Mouse (Mus musculus): Measurements from ENCODE around the gene Scn8a. TPM values are rescaled to one million over a fixed set of nuclear protein-coding genes. Genes with fewer than 3 reads are reported as not detected.

The Scn8a gene
- polyA plus RNA-seq, 1 experiment = 0.20 TPM

DNA sequence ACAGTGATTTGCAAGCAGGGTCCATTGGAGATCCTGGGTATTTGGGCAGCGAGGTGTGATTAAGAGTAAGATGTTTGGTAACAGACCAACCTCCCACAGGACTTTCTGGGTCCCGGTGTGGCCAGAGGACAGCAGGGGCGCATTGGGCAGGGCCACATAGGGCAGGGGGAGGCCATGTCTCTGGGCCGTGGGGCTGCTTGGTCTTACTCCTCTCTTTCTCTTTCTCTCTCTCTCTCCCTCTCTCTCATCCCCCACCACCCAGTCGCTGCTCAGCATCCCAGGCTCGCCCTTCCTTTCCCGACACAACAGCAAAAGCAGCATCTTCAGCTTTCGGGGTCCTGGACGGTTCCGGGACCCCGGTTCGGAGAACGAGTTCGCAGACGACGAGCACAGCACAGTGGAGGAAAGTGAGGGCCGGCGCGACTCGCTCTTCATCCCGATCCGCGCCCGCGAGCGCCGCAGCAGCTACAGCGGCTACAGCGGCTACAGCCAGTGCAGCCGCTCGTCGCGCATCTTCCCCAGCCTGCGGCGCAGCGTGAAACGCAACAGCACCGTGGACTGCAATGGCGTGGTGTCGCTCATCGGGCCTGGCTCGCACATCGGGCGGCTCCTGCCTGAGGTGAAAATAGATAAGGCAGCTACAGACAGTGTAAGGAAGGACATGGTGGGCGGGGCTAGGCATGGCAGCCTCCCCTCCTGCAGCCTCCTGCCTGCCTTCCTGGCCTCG, 113.9 kb downstream of the Scn8a start:
- Histone ChIP-seq H3K27ac (ENCODE audit: control insufficient read depth, insufficient read depth, low read length) (no peak overlapping the region), H3K4me3 (ENCODE audit: control insufficient read depth, insufficient read depth, low read length) (peak overlapping the region; percentile 3), H3K27me3 (ENCODE audit: control insufficient read depth, insufficient read depth, low read length) (peaks cover 8% of the 10 kb centered on the region; the same call in 1 of the 2 replicates), H3K36me3 (ENCODE audit: control insufficient read depth, insufficient read depth, low read length) (no peaks in the 10 kb centered on the region), H3K4me1 (replicated peaks; ENCODE audit: control insufficient read depth, insufficient read depth, low read length) (peaks cover 6% of the 10 kb centered on the region; the same call in 1 of the 2 replicates)
- TF ChIP-seq POLR2A (IDR thresholded peaks at IDR 0.05; ENCODE audit: control insufficient read depth, extremely low read depth, insufficient read depth, low read length, poor library complexity) = no peak
- no peak for TF ChIP-seq CTCF (IDR thresholded peaks at IDR 0.05; ENCODE audit: borderline replicate concordance, control insufficient read depth, extremely low read depth, insufficient read depth, low read length, poor library complexity)
- WGBS = 3% methylated on average over 46 of the region's 46 CpGs
- peak; percentile 8 for DNase-seq

DNA sequence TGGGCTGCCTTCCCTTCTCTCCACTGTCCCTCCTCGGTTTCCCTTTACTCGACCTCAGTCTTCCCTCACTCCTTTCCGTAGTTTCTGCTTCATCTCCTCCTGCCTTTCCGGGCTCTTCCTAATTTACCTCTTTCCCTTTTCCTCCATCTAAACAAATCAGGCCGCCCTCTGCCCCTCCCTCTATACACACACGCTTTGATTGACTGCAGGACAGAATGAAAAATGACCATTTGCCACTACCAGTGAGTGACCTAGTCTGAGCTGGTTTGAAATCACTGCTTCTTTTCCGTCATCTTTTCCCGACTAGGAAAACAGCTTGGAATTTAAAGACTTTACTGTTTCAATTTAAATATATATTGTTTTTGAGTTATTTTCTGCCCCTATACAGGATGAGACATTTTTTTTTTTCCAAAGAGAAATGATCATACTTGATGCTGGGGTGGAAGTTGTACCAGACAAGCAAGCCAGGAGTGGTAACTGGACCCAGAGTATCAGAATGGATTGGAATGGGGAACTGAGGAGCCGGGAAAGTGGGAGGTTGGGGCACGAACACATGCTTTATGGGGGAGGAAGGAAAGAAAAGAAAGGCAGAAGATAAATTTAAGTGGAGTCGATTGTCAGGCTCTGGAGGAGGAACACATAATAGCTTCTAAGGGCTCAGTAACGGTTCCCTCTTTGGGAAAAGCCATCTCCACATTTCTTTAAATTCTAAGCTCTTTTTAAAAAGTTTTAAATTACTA, 114.7 kb downstream of the Scn8a start:
- Histone ChIP-seq H3K4me1 (replicated peaks; ENCODE audit: control insufficient read depth, insufficient read depth, low read length) (peaks cover 6% of the 10 kb centered on the region; the same call in 1 of the 2 replicates), H3K27me3 (ENCODE audit: control insufficient read depth, insufficient read depth, low read length) (peaks cover 8% of the 10 kb centered on the region; the same call in 1 of the 2 replicates), H3K27ac (ENCODE audit: control insufficient read depth, insufficient read depth, low read length) (no peak overlapping the region), H3K36me3 (ENCODE audit: control insufficient read depth, insufficient read depth, low read length) (no peaks in the 10 kb centered on the region), H3K4me3 (ENCODE audit: control insufficient read depth, insufficient read depth, low read length) (0 out of 2 replicates have a peak overlapping the region, but pooled peaks have one; percentile 3)
- DNase-seq = no peak
- WGBS = 17% methylated on average over 12 of the region's 12 CpGs
- TF ChIP-seq CTCF (IDR thresholded peaks at IDR 0.05; ENCODE audit: borderline replicate concordance, control insufficient read depth, extremely low read depth, insufficient read depth, low read length, poor library complexity) = no peak
- TF ChIP-seq POLR2A (IDR thresholded peaks at IDR 0.05; ENCODE audit: control insufficient read depth, extremely low read depth, insufficient read depth, low read length, poor library complexity) = no peak

DNA sequence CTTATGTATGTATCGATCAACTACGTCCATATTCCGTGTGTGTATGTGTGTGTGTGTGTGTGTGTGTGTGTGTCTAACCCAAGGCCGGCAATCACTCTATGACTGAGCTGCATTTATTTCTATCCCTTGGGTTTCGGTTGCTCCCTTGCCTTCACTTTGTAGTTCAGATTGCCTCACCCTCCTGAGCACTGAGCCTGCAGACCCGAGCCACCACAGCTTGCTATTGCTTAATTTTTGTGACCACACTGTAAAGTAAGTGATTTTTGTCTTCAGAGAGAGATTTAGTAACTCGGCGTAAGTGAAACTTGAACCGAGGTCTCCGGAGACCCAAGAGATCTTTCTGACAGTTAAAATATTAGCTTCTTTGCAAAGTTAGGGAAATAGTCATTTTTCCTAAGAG, 116.8 kb downstream of the Scn8a start:
- no peak for DNase-seq

DNA sequence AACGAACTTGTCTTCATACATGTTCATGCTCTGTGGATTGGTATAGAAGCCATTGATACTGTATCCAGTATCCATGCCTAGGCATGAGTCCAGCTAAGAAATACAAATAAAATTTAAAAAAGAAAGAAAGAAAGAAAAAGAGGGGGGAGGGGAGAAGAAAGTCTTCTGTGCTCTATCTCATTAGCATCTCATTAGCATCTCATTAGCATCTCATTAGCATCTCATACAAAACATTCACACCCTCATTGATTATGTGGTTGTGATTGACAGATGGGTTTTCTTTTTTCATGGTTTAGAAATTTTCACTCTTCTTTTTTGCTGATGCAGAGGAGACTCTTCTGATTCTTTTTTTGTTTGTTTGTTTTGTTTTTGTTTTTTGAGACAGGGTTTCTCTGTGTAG, 117.4 kb downstream of the Scn8a start:
- Histone ChIP-seq H3K27me3 (ENCODE audit: control insufficient read depth, insufficient read depth, low read length) (peaks cover 8% of the 10 kb centered on the region; the same call in 1 of the 2 replicates), H3K27ac (ENCODE audit: control insufficient read depth, insufficient read depth, low read length) (no peak overlapping the region), H3K36me3 (ENCODE audit: control insufficient read depth, insufficient read depth, low read length) (no peaks in the 10 kb centered on the region), H3K4me3 (ENCODE audit: control insufficient read depth, insufficient read depth, low read length) (no peak overlapping the region), H3K4me1 (replicated peaks; ENCODE audit: control insufficient read depth, insufficient read depth, low read length) (peaks cover 6% of the 10 kb centered on the region; the same call in 1 of the 2 replicates)
- TF ChIP-seq CTCF (IDR thresholded peaks at IDR 0.05; ENCODE audit: borderline replicate concordance, control insufficient read depth, extremely low read depth, insufficient read depth, low read length, poor library complexity) (no peak), POLR2A (IDR thresholded peaks at IDR 0.05; ENCODE audit: control insufficient read depth, extremely low read depth, insufficient read depth, low read length, poor library complexity) (no peak)
- WGBS = 91% methylated on average over 1 of the region's 1 CpGs
- DNase-seq = no peak

More for the DNA sequence above, 116.8 kb downstream of the Scn8a start:
- Histone ChIP-seq H3K4me3 (ENCODE audit: control insufficient read depth, insufficient read depth, low read length) (no peak overlapping the region), H3K4me1 (replicated peaks; ENCODE audit: control insufficient read depth, insufficient read depth, low read length) (peaks cover 6% of the 10 kb centered on the region; the same call in 1 of the 2 replicates), H3K27me3 (ENCODE audit: control insufficient read depth, insufficient read depth, low read length) (peaks cover 8% of the 10 kb centered on the region; the same call in 1 of the 2 replicates), H3K27ac (ENCODE audit: control insufficient read depth, insufficient read depth, low read length) (no peak overlapping the region), H3K36me3 (ENCODE audit: control insufficient read depth, insufficient read depth, low read length) (no peaks in the 10 kb centered on the region)
- WGBS = 87% methylated on average over 10 of the region's 10 CpGs
- TF ChIP-seq CTCF (IDR thresholded peaks at IDR 0.05; ENCODE audit: borderline replicate concordance, control insufficient read depth, extremely low read depth, insufficient read depth, low read length, poor library complexity) (no peak), POLR2A (IDR thresholded peaks at IDR 0.05; ENCODE audit: control insufficient read depth, extremely low read depth, insufficient read depth, low read length, poor library complexity) (no peak)

DNA sequence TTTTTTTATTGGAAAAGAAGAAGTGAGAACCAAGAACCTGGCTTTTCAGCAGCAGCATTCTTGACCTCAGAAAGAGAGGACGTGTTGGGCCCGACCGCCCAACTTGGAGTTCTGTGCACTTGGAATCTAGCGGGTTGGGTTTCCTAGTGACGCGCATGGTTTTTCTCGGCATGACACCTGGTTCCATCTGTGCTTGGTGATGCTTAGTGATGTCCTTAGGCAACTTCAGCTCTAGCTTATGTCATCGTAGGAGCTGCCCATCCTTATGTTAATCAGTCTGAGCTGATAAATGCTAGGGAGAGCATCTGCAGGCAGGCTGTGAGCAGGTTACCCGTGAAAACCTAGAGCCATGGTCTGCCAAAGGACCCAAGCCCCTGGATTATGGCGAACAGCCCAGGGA, 120.6 kb downstream of the Scn8a start:
- Histone ChIP-seq H3K27me3 (ENCODE audit: control insufficient read depth, insufficient read depth, low read length) (no peaks in the 10 kb centered on the region; the same call in 1 of the 2 replicates), H3K27ac (ENCODE audit: control insufficient read depth, insufficient read depth, low read length) (no peak overlapping the region), H3K4me3 (ENCODE audit: control insufficient read depth, insufficient read depth, low read length) (no peak overlapping the region), H3K4me1 (replicated peaks; ENCODE audit: control insufficient read depth, insufficient read depth, low read length) (no peaks in the 10 kb centered on the region), H3K36me3 (ENCODE audit: control insufficient read depth, insufficient read depth, low read length) (no peaks in the 10 kb centered on the region)
- TF ChIP-seq CTCF (IDR thresholded peaks at IDR 0.05; ENCODE audit: borderline replicate concordance, control insufficient read depth, extremely low read depth, insufficient read depth, low read length, poor library complexity) = no peak
- TF ChIP-seq POLR2A (IDR thresholded peaks at IDR 0.05; ENCODE audit: control insufficient read depth, extremely low read depth, insufficient read depth, low read length, poor library complexity) = no peak
- no peak for DNase-seq
- 94% methylated on average over 10 of the region's 10 CpGs for WGBS

DNA sequence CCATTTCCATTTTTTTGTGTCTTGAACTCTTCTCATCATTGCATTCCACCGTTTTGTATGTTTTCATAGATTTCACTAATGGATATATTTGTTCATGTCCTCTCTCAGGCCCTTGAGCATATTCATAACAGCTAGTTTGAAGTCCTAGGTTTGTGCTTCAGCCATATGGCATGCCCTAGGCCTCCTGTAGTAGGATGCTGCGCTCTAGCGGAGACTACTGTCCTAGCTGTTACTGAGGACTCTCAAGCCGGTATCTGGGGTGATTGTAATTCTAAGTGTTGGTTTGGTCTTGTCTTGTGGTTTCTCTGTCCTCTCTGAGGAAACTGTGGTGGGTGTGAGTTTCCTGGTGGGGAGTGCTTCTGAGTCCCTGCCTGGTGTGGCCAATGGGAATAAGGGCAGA, 127.4 kb downstream of the Scn8a start:
- WGBS = 17% methylated on average over 4 of the region's 4 CpGs
- Histone ChIP-seq H3K4me1 (replicated peaks; ENCODE audit: control insufficient read depth, insufficient read depth, low read length) (no peaks in the 10 kb centered on the region), H3K4me3 (ENCODE audit: control insufficient read depth, insufficient read depth, low read length) (no peak overlapping the region), H3K27me3 (ENCODE audit: control insufficient read depth, insufficient read depth, low read length) (no peaks in the 10 kb centered on the region; the same call in 1 of the 2 replicates), H3K27ac (ENCODE audit: control insufficient read depth, insufficient read depth, low read length) (no peak overlapping the region), H3K36me3 (ENCODE audit: control insufficient read depth, insufficient read depth, low read length) (no peaks in the 10 kb centered on the region)
- DNase-seq = peak; percentile 35
- no peak for TF ChIP-seq CTCF (IDR thresholded peaks at IDR 0.05; ENCODE audit: borderline replicate concordance, control insufficient read depth, extremely low read depth, insufficient read depth, low read length, poor library complexity)
- TF ChIP-seq POLR2A (IDR thresholded peaks at IDR 0.05; ENCODE audit: control insufficient read depth, extremely low read depth, insufficient read depth, low read length, poor library complexity) = no peak
